Mouse (Mus musculus) kidney, adult 18-20 months (tissue): ENCODE results near the gene Astn2.

ENCODE experiments used
- DNase-seq: peaks from one replicate; pipeline ENCODE4 v3.0.0; 2021

The Astn2 gene

GRCm38 (mm10) chr4:65496463-65496834, 908.0 kb downstream of the Astn2 start:
- peak; percentile 82 for DNase-seq

GRCm38 (mm10) chr4:65495705-65496462, 908.5 kb downstream of the Astn2 start:
- no peak for DNase-seq

GRCm38 (mm10) chr4:65491541-65491940, 912.9 kb downstream of the Astn2 start:
- peak; percentile 59 for DNase-seq

GRCm38 (mm10) chr4:65489711-65490110, 914.7 kb downstream of the Astn2 start:
- peak; percentile 68 for DNase-seq

- no peak for DNase-seq
Measured at GRCm38 (mm10) chr4:65481632-65482031, 922.8 kb downstream of the Astn2 start.

GRCm38 (mm10) chr4:65477106-65477505, 927.3 kb downstream of the Astn2 start:
- no peak for DNase-seq

GRCm38 (mm10) chr4:65475925-65476560, 928.4 kb downstream of the Astn2 start:
- DNase-seq, result no peak

GRCm38 (mm10) chr4:65473141-65473540, 931.3 kb downstream of the Astn2 start:
- DNase-seq, result no peak

GRCm38 (mm10) chr4:65449171-65449570, 955.2 kb downstream of the Astn2 start:
- DNase-seq, result no peak

GRCm38 (mm10) chr4:65441746-65442145, 962.7 kb downstream of the Astn2 start:
- no peak for DNase-seq

- DNase-seq, result no peak
Measured at GRCm38 (mm10) chr4:65430804-65431203, 973.6 kb downstream of the Astn2 start.

GRCm38 (mm10) chr4:65427480-65427879, 976.9 kb downstream of the Astn2 start:
- no peak for DNase-seq

GRCm38 (mm10) chr4:65426437-65426836, 978.0 kb downstream of the Astn2 start:
- no peak for DNase-seq

GRCm38 (mm10) chr4:65423068-65423625, 981.3 kb downstream of the Astn2 start:
- no peak for DNase-seq

- DNase-seq, result no peak
Measured at GRCm38 (mm10) chr4:65421272-65421671, 983.1 kb downstream of the Astn2 start.

- DNase-seq, result peak; percentile 70
Measured at GRCm38 (mm10) chr4:65420511-65420931, 983.9 kb downstream of the Astn2 start.

GRCm38 (mm10) chr4:65415507-65415906, 988.9 kb downstream of the Astn2 start:
- no peak for DNase-seq

GRCm38 (mm10) chr4:65402836-65403634, 1001.4 kb downstream of the Astn2 start:
- no peak for DNase-seq

- no peak for DNase-seq
Measured at GRCm38 (mm10) chr4:65402286-65402685, 1002.1 kb downstream of the Astn2 start.

- DNase-seq, result no peak
Measured at GRCm38 (mm10) chr4:65399457-65399856, 1005.0 kb downstream of the Astn2 start.

- no peak for DNase-seq
Measured at GRCm38 (mm10) chr4:65396806-65397205, 1007.6 kb downstream of the Astn2 start.

GRCm38 (mm10) chr4:65391001-65391400, 1013.4 kb downstream of the Astn2 start:
- DNase-seq, result no peak

GRCm38 (mm10) chr4:65383070-65383469, 1021.3 kb downstream of the Astn2 start:
- DNase-seq, result no peak
